Mouse (Mus musculus) B cell, adult 2 months (primary cell): ENCODE data around the gene Zgpat.
A peak's percentile ranks its signal among the peaks of the same experiment; 100 is the strongest.

Experiments used
- DNase-seq, 2 experiments: peaks; one replicate each; pipeline ENCODE4 v3.0.0; 2022

The Zgpat gene

GRCm38 (mm10) chr2:181385885-181386284, 21.2 kb downstream of the Zgpat start:
- DNase-seq = no peak

GRCm38 (mm10) chr2:181386663-181387210, 22.0 kb downstream of the Zgpat start:
- DNase-seq = no peak

GRCm38 (mm10) chr2:181390136-181390870, 25.6 kb downstream of the Zgpat start:
- DNase-seq = no peak

- no peak for DNase-seq
Observed at GRCm38 (mm10) chr2:181391022-181391421, 26.3 kb downstream of the Zgpat start.

- no peak for DNase-seq
Observed at GRCm38 (mm10) chr2:181391541-181391940, 26.8 kb downstream of the Zgpat start.

- DNase-seq = peak; percentile 85 to 86
Observed at GRCm38 (mm10) chr2:181392600-181393213, 28.0 kb downstream of the Zgpat start.

- DNase-seq = no peak
Observed at GRCm38 (mm10) chr2:181394086-181394485, 29.4 kb downstream of the Zgpat start.

GRCm38 (mm10) chr2:181397207-181397761, 32.6 kb downstream of the Zgpat start:
- no peak for DNase-seq

- no peak for DNase-seq
Observed at GRCm38 (mm10) chr2:181401497-181401896, 36.8 kb downstream of the Zgpat start.

GRCm38 (mm10) chr2:181403722-181404121, 39.0 kb downstream of the Zgpat start:
- no peak for DNase-seq

GRCm38 (mm10) chr2:181409643-181410042, 44.9 kb downstream of the Zgpat start:
- DNase-seq = no peak

- DNase-seq = peak; percentile 60 to 69
Observed at GRCm38 (mm10) chr2:181410760-181411473, 46.2 kb downstream of the Zgpat start.

GRCm38 (mm10) chr2:181413141-181413540, 48.4 kb downstream of the Zgpat start:
- no peak for DNase-seq

- no peak for DNase-seq
Observed at GRCm38 (mm10) chr2:181415945-181416344, 51.2 kb downstream of the Zgpat start.

- no peak for DNase-seq
Observed at GRCm38 (mm10) chr2:181419359-181419758, 54.6 kb downstream of the Zgpat start.

- no peak for DNase-seq
Observed at GRCm38 (mm10) chr2:181420426-181420825, 55.7 kb downstream of the Zgpat start.

GRCm38 (mm10) chr2:181420903-181421638, 56.3 kb downstream of the Zgpat start:
- DNase-seq = no peak

GRCm38 (mm10) chr2:181423834-181424233, 59.1 kb downstream of the Zgpat start:
- no peak for DNase-seq
